Mouse (Mus musculus) kidney, embryonic 14.5 days (tissue): Measurements from ENCODE around the gene Pcsk6. TPM values are rescaled to one million over a fixed set of nuclear protein-coding genes. Genes with fewer than 3 reads are reported as not detected.
A peak's percentile ranks its signal among the peaks of the same experiment; 100 is the strongest.
"Not testable (repeated sequence)": the region's sequence is repeated elsewhere in the genome, so short reads cannot be mapped to it uniquely, and the experiment has no call there.

Experiments
- ATAC-seq: fragments of 200-750 bp; cut with Nextera tagmentation; 2 replicates; pipeline ENCODE4 v1.8.0; 2017; ENCODE audit warnings: moderate number of reproducible peaks, mild to moderate bottlenecking, moderate TSS enrichment, moderate library complexity; ENCODE audit not compliant: low FRiP score, low TSS enrichment
- H3K27ac ChIP-seq: fragments of 300-500 bp; sonication (generic); 2 replicates; pipeline ENCODE4 v1.5.1; 2014; ENCODE audit warnings: low read depth, mild to moderate bottlenecking, low read length, moderate library complexity, mixed read lengths
- H3K27me3 ChIP-seq: fragments of 300-500 bp; sonication (generic); 2 replicates; pipeline ENCODE4 v1.6.1; 2014; ENCODE audit warnings: mild to moderate bottlenecking, low read length; ENCODE audit not compliant: control insufficient read depth, insufficient read depth
- H3K36me3 ChIP-seq: fragments of 300-500 bp; sonication (generic); 2 replicates; pipeline ENCODE4 v1.6.1; 2014; ENCODE audit warnings: low read length, mixed read lengths; ENCODE audit not compliant: control insufficient read depth, insufficient read depth
- H3K4me1 ChIP-seq: fragments of 300-500 bp; sonication (generic); 2 replicates; pipeline ENCODE4 v1.6.1; 2014; ENCODE audit warnings: low read length, mixed read lengths; ENCODE audit not compliant: control insufficient read depth, insufficient read depth
- H3K4me2 ChIP-seq: fragments of 300-500 bp; sonication (generic); replicated peaks from 2 replicates; pipeline ENCODE4 v1.6.1; 2014; ENCODE audit warnings: low read depth, mild to moderate bottlenecking, low read length
- H3K4me3 ChIP-seq: fragments of 300-500 bp; sonication (generic); 2 replicates; pipeline ENCODE4 v1.5.1; 2014; ENCODE audit warnings: mild to moderate bottlenecking, low read length
- H3K9ac ChIP-seq: fragments of 300-500 bp; sonication (generic); 2 replicates; pipeline ENCODE4 v1.6.1; 2014; ENCODE audit warnings: low read depth, mild to moderate bottlenecking, low read length, moderate library complexity
- H3K9me3 ChIP-seq: fragments of 300-500 bp; sonication (generic); 2 replicates; pipeline ENCODE4 v1.6.1; 2016; ENCODE audit warnings: low read length; ENCODE audit not compliant: control insufficient read depth
- whole genome bisulfite sequencing: fragments of 180-500 bp; shearing (Covaris S2); extraction: QIAGEN DNeasy Blood & Tissue Kit; methylation state at CpG from one replicate; pipeline ENCODE4 v1.1.7; 2014; 5-methylcytosine and 5-hydroxymethylcytosine counted together
- polyA plus RNA-seq: library from polyadenylated mRNA; unstranded; fragments of >200 nt; fragmentation: Nextera tagmentation; extraction: Ambion mirVana; gene quantifications from 2 replicates; pipeline ENCODE4 v1.2.1, GENCODE M21; 2014

Pcsk6 gene
- polyA plus RNA-seq, 1 experiment from 2014 or later: 2.9 TPM

GRCm38 (mm10) chr7:66046921-66047918, 185.7 kb downstream of the Pcsk6 start:
- WGBS: 53% methylated on average over 17 of the region's 17 CpGs
- peaks cover 5% of the 10 kb centered on the region; the same call in 1 of the 2 replicates for H3K4me1 ChIP-seq
- H3K27me3 ChIP-seq: no peaks in the 10 kb centered on the region
- no peak overlapping the region for H3K4me2 ChIP-seq
- H3K9me3 ChIP-seq: no peaks in the 10 kb centered on the region
- H3K4me3 ChIP-seq: no peak overlapping the region
- ATAC-seq: no peak
- no peaks in the 10 kb centered on the region for H3K36me3 ChIP-seq
- H3K27ac ChIP-seq: no peak overlapping the region
- H3K9ac ChIP-seq: peak overlapping the region; percentile 34; the same call in 1 of the 2 replicates

- Histone ChIP-seq H3K4me3 (no peak overlapping the region), H3K4me2 (no peak overlapping the region), H3K27me3 (no peaks in the 10 kb centered on the region), H3K9me3 (no peaks in the 10 kb centered on the region), H3K27ac (no peak overlapping the region), H3K36me3 (no peaks in the 10 kb centered on the region), H3K9ac (no peak overlapping the region), H3K4me1 (peaks cover 5% of the 10 kb centered on the region; the same call in 1 of the 2 replicates)
- ATAC-seq: no peak
- whole genome bisulfite sequencing: 68% methylated on average over 4 of the region's 4 CpGs
Measured at GRCm38 (mm10) chr7:66047975-66048374, 186.4 kb downstream of the Pcsk6 start.

GRCm38 (mm10) chr7:66048446-66049230, 187.1 kb downstream of the Pcsk6 start:
- no peaks in the 10 kb centered on the region for H3K27me3 ChIP-seq
- H3K4me2 ChIP-seq: no peak overlapping the region
- no peaks in the 10 kb centered on the region for H3K9me3 ChIP-seq
- H3K36me3 ChIP-seq: no peaks in the 10 kb centered on the region
- no peak overlapping the region for H3K9ac ChIP-seq
- 87% methylated on average over 12 of the region's 12 CpGs for WGBS
- H3K4me3 ChIP-seq: no peak overlapping the region
- no peak for ATAC-seq
- H3K4me1 ChIP-seq: peaks cover 5% of the 10 kb centered on the region; the same call in 1 of the 2 replicates
- H3K27ac ChIP-seq: no peak overlapping the region

- Histone ChIP-seq H3K4me1 (no peaks in the 10 kb centered on the region), H3K27me3 (no peaks in the 10 kb centered on the region), H3K4me3 (no peak overlapping the region), H3K9ac (no peak overlapping the region), H3K27ac (no peak overlapping the region), H3K36me3 (no peaks in the 10 kb centered on the region), H3K4me2 (no peak overlapping the region), H3K9me3 (no peaks in the 10 kb centered on the region)
- 89% methylated on average over 4 of the region's 4 CpGs for WGBS
- ATAC-seq: no peak
Measured at GRCm38 (mm10) chr7:66053946-66054483, 192.5 kb downstream of the Pcsk6 start.

DNA sequence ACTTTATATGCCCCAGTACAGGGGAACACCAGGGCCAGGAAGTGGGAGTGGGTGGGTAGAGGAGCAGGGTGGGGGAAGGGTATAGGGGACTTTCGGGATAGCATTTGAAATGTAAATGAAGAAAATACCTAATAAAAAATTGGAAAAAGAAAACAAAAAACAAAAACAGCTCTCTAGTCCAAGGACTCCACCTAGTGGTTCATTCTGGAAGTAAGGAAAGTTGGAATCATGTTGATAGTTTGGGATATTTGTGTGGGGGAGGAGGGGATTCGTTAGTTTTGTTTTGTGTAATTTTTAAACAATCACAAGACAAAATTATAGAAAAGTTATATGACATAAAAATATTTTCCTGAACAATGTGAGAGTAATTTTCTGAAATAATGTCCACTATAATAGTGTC, 193.8 kb downstream of the Pcsk6 start:
- ATAC-seq, H3K4me3 ChIP-seq, H3K4me1 ChIP-seq, H3K9ac ChIP-seq, H3K4me2 ChIP-seq, H3K27ac ChIP-seq, H3K36me3 ChIP-seq, H3K9me3 ChIP-seq, H3K27me3 ChIP-seq: not testable (repeated sequence)
- 14% methylated on average over 2 of the region's 2 CpGs for WGBS

DNA sequence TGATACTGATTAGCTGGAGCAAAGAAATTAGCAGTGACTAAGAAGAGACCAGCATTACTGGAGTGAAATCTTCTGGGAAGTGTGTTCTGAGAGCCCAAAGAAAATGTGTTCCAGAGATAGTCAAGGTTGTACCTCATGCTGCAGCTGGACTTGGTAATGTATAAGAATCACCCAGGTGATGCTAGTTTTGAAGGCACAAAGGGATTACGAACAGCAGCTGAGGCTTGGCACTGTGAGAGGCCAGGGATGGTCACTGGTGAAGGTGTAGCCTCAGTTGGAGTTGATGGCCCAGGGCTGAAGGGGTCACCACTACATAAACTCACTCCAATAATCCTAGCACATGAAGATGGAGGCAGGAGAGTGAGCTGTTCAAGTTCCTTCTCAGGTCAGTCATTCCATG, 197.2 kb downstream of the Pcsk6 start, which contains the start of gene Snrpa1:
Snrpa1 (plus strand) TSS at position 301 of the 400 bp plus-strand sequence.
- Histone ChIP-seq H3K4me1 (peaks cover 8% of the 10 kb centered on the region), H3K27ac (no peak within 1 kb of the TSS)
- 79% methylated on average over 1 of the region's 1 CpGs for WGBS

DNA sequence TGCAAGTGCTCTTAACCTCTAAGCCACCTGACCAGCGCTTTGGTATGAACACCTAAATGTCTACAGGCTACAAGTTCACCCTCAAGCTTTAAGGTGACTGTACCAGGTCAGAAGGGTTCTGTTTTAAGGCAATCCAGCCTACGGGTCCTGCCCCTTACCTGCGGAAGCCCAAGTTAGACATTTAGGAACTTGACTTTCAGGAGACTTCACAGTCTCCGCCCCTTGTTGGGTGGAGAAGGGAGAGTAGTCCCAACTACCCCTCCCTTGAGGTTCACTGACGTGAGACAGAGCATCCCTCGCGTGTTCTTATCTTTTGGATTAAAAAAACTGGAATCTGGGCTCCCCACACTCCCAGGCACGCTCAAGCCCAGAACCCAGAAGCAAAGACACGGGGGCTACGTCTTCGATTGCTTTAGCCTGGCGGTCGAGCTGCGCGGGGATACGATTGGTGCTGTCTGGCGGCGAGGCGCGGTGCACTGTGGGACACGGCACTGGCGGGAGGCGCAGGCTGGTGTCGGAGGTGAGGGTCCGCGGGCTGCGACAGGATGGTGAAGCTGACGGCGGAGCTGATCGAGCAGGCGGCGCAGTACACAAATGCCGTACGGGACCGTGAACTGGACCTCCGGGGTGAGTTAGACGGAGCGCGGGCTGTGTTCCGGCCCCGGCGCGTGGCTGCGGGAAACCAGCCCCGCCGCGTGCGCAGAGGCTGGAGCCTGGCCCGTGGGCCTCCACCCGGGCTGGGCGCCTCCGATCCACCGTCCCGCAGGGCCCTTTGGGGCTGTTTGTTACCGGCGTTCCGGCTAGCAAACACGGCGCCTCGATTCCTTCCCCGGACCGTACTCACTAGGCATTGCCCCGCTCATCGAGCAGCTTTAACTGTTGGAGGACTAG, 198.8 kb downstream of the Pcsk6 start:
- peaks cover 26% of the 10 kb centered on the region for H3K36me3 ChIP-seq
- ATAC-seq: peak; percentile 97
- no peaks in the 10 kb centered on the region for H3K27me3 ChIP-seq
- peak overlapping the region; percentile 69 for H3K4me2 ChIP-seq
- under 1% methylated on average over 64 of the region's 64 CpGs for WGBS
- no peaks in the 10 kb centered on the region for H3K9me3 ChIP-seq
- peaks cover 8% of the 10 kb centered on the region for H3K4me1 ChIP-seq
- peak overlapping the region; percentile 98 for H3K4me3 ChIP-seq
- peak overlapping the region; percentile 93 for H3K9ac ChIP-seq
- peak overlapping the region; percentile 62; the same call in 1 of the 2 replicates for H3K27ac ChIP-seq

More for the DNA sequence above, 197.2 kb downstream of the Pcsk6 start, which contains the start of gene Snrpa1:
- H3K4me2 ChIP-seq: peak within 1 kb of the TSS; percentile 69
- H3K4me3 ChIP-seq: peak within 1 kb of the TSS; percentile 98
- H3K9me3 ChIP-seq: no peaks in the 10 kb centered on the region
- H3K9ac ChIP-seq: peak within 1 kb of the TSS; percentile 93; the same call in 1 of the 2 replicates
- peaks cover 16% of the 10 kb centered on the region; the same call in 1 of the 2 replicates for H3K36me3 ChIP-seq
- H3K27me3 ChIP-seq: no peaks in the 10 kb centered on the region
- ATAC-seq: no peak

GRCm38 (mm10) chr7:66061057-66061456, 199.5 kb downstream of the Pcsk6 start:
- H3K9ac ChIP-seq: peak overlapping the region; percentile 93
- H3K4me1 ChIP-seq: peaks cover 8% of the 10 kb centered on the region
- peak overlapping the region; percentile 98 for H3K4me3 ChIP-seq
- no peaks in the 10 kb centered on the region for H3K27me3 ChIP-seq
- H3K36me3 ChIP-seq: peaks cover 32% of the 10 kb centered on the region
- H3K9me3 ChIP-seq: no peaks in the 10 kb centered on the region
- H3K27ac ChIP-seq: no peak overlapping the region
- WGBS: 1% methylated on average over 14 of the region's 14 CpGs
- peak overlapping the region; percentile 69 for H3K4me2 ChIP-seq
- no peak for ATAC-seq
